26 mouse cellular contexts compared by ENCODE assay signal in the genomic region with DNA sequence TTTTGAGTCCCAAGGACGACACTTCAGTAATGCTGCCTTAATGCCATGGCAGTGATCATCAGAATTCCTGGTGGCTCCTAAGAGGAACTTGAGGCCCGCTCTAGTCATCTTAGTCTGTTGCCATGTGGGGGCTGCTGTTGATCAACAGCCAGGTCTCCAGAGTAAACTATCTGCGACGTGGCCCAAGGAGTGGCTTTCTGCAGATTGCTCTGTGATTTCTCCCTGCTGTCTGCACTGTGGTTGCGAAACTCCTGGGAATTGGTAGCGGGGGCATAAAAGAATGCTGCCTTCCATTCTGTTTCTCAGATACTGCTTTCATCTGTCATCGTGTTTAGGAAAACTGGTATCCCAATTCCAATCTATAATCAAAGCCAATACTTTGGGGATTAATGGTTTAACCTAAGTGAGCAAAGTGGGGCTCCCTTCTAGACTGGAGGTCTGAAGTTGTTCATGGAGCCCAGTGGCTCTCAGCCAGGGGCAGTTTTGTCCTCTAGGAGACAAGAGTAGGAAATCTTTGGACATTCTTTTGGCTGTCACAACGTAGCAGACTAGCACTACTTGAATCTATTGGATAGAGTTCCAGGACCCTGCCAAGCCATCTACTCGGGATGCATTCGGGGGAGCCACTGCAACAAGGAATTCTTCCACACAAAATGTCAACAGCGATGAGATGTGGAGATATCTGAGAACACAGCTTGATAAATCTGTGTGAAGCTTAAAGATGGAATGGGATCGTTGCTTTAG. TPM values are rescaled to one million over a fixed set of nuclear protein-coding genes. Genes with fewer than 3 reads are reported as not detected.
DNase-seq lines count a peak whose midpoint lies in the region; ATAC-seq and TF ChIP-seq lines count a peak whose summit lies in the region.
"Had no signal": no experiment of that assay in that cellular context is flagged by ENCODE, and none has a peak within 500 bp of the region (broad histone marks: within the 10 kb centered on the region; RNA-seq: fewer than 3 reads in every experiment).

No protein-coding gene starts in this region.

- no peak for DNase-seq in lung, adult 2 months
- peak; percentile 78 for DNase-seq in lung, postnatal 0 days (ENCODE audit: low spot score)
- peak; percentile 22 for DNase-seq in lung, postnatal 36 days
- no peak for DNase-seq in T-cell, adult 2 months (ENCODE audit: low spot score)
- DNase-seq in heart, adult 11 months: no peak
- DNase-seq: adrenal gland, postnatal 10 days; adrenal gland, postnatal 36 days; cerebellum, adult 11 months; cerebellum, adult 2 months; cerebellum, postnatal 10 days; cerebellum, postnatal 36 days; embryo, embryonic 11 days; gastrocnemius, postnatal 25 days; heart, adult 2 months; heart, postnatal 14 days; heart, postnatal 4 days had no signal

- no peak for TF ChIP-seq CTCF in lung, adult 2 months (IDR thresholded peaks at IDR 0.05; ENCODE audit: insufficient read depth, low read length)
- TF ChIP-seq CTCF in lung, postnatal 0 days (IDR thresholded peaks at IDR 0.05): no peak

- no peak overlapping the region for H3K4me2 ChIP-seq in lung, embryonic 15.5 days
- H3K4me2 ChIP-seq in lung, postnatal 0 days (replicated peaks; ENCODE audit: low read depth, low read length): no peak overlapping the region
- H3K4me2 ChIP-seq: embryonic facial prominence, embryonic 13.5 days; forebrain, embryonic 12.5 days; forebrain, embryonic 15.5 days; heart, embryonic 13.5 days; hindbrain, embryonic 15.5 days had no signal

- H3K9me3 ChIP-seq in lung, embryonic 15.5 days: no peaks in the 10 kb centered on the region
- H3K9me3 ChIP-seq in lung, postnatal 0 days (ENCODE audit: low read length): no peaks in the 10 kb centered on the region
- H3K9me3 ChIP-seq: embryonic facial prominence, embryonic 10.5 days; embryonic facial prominence, embryonic 13.5 days; forebrain, embryonic 12.5 days; forebrain, embryonic 15.5 days; heart, embryonic 10.5 days; heart, embryonic 13.5 days; hindbrain, embryonic 15.5 days had no signal

- H3K27ac ChIP-seq in lung, embryonic 15.5 days: peak overlapping the region; percentile 62
- peak overlapping the region; percentile 51 for H3K27ac ChIP-seq in lung, postnatal 0 days (ENCODE audit: low read length)
- H3K27ac ChIP-seq: embryonic facial prominence, embryonic 10.5 days; embryonic facial prominence, embryonic 13.5 days; forebrain, embryonic 12.5 days; forebrain, embryonic 15.5 days; heart, adult 2 months; heart, embryonic 10.5 days; heart, embryonic 13.5 days; hindbrain, embryonic 15.5 days had no signal

- whole genome bisulfite sequencing in lung, embryonic 15.5 days: 51% methylated on average over 12 of the region's 12 CpGs
- WGBS in lung, adult 2 months: 59% methylated on average over 12 of the region's 12 CpGs
- 47% methylated on average over 12 of the region's 12 CpGs for WGBS in lung, postnatal 0 days

- TF ChIP-seq EP300 in lung, postnatal 0 days (IDR thresholded peaks at IDR 0.05): no peak

- no peak overlapping the region for H3K9ac ChIP-seq in lung, embryonic 15.5 days
- H3K9ac ChIP-seq in lung, postnatal 0 days (replicated peaks; ENCODE audit: low read depth): no peak overlapping the region
- H3K9ac ChIP-seq: embryonic facial prominence, embryonic 13.5 days; forebrain, embryonic 12.5 days; forebrain, embryonic 15.5 days; heart, embryonic 13.5 days; hindbrain, embryonic 15.5 days had no signal

- no peak for TF ChIP-seq POLR2A in lung, adult 2 months (IDR thresholded peaks at IDR 0.05; ENCODE audit: borderline replicate concordance, extremely low read depth, low read depth, low read length)

- no peaks in the 10 kb centered on the region for H3K36me3 ChIP-seq in lung, embryonic 15.5 days
- no peaks in the 10 kb centered on the region for H3K36me3 ChIP-seq in lung, postnatal 0 days (ENCODE audit: insufficient read depth, low read length)
- H3K36me3 ChIP-seq: embryonic facial prominence, embryonic 13.5 days; heart, embryonic 10.5 days; heart, embryonic 13.5 days had no signal

- ATAC-seq in lung, embryonic 15.5 days (ENCODE audit: borderline replicate concordance, extremely low read depth, low FRiP score, low TSS enrichment): peak; percentile 52; the same call in 1 of the 2 replicates
- peak; percentile 58 for ATAC-seq in lung, postnatal 0 days
- no peak for ATAC-seq in megakaryocyte progenitor cell, adult 5-6 weeks (replicated peaks; ENCODE audit: poor library complexity)
- ATAC-seq: forebrain, embryonic 15.5 days had no signal

- no peak overlapping the region for H3K4me3 ChIP-seq in lung, embryonic 15.5 days
- no peak overlapping the region for H3K4me3 ChIP-seq in lung, adult 2 months (replicated peaks; ENCODE audit: extremely low read depth, low read depth, low read length)
- no peak overlapping the region for H3K4me3 ChIP-seq in lung, postnatal 0 days (ENCODE audit: low read depth, low read length)
- H3K4me3 ChIP-seq: embryonic facial prominence, embryonic 10.5 days; embryonic facial prominence, embryonic 13.5 days; erythroblast, embryonic 14.5 days; forebrain, embryonic 12.5 days; forebrain, embryonic 15.5 days; heart, adult 2 months; heart, embryonic 10.5 days; heart, embryonic 13.5 days; hindbrain, embryonic 15.5 days had no signal

- H3K27me3 ChIP-seq in lung, embryonic 15.5 days: no peaks in the 10 kb centered on the region; the same call in 1 of the 2 replicates
- no peaks in the 10 kb centered on the region for H3K27me3 ChIP-seq in lung, postnatal 0 days (replicated peaks; ENCODE audit: insufficient read depth, low read length)
- H3K27me3 ChIP-seq: embryonic facial prominence, embryonic 13.5 days; forebrain, embryonic 12.5 days; forebrain, embryonic 15.5 days; hindbrain, embryonic 15.5 days had no signal

- H3K4me1 ChIP-seq in lung, embryonic 15.5 days: peaks cover 17% of the 10 kb centered on the region
- H3K4me1 ChIP-seq in lung, adult 2 months (ENCODE audit: control insufficient read depth, insufficient read depth, low read length): no peaks in the 10 kb centered on the region
- H3K4me1 ChIP-seq in lung, postnatal 0 days (ENCODE audit: insufficient read depth, low read depth, low read length): no peaks in the 10 kb centered on the region
- H3K4me1 ChIP-seq: embryonic facial prominence, embryonic 10.5 days; embryonic facial prominence, embryonic 13.5 days; forebrain, embryonic 12.5 days; forebrain, embryonic 15.5 days; heart, embryonic 13.5 days; hindbrain, embryonic 15.5 days had no signal

RNA-seq across cellular contexts. Expression of gene Mapre3, which starts 11.5 kb away (rescaled TPM):
- 19.4 and 21.7 TPM in 2 replicates for polyA plus RNA-seq in lung, embryonic 15.5 days (2015; fragmentation: Nextera tagmentation; extraction: Ambion mirVana)
- 66.2 and 81.8 TPM in 2 replicates for polyA plus RNA-seq in lung, adult 2 months (2012; rRNA removed)
- 23.2 and 27.2 TPM in 2 replicates for polyA plus RNA-seq in lung, postnatal 0 days (2015; fragmentation: Nextera tagmentation; extraction: Ambion mirVana)
- 0.27 TPM in 1 of 2 replicates, not detected in the other for total RNA-seq in megakaryocyte progenitor cell, adult 5-6 weeks (2015)
- not detected in 2 replicates for total RNA-seq in megakaryocyte progenitor cell, adult 5-6 weeks (2017)

Comparison
In these comparisons a context has a peak if more than half of its experiments do, and no peak if none do; other contexts are left out.
1. DNase-seq: peak in lung, postnatal 0 days (single experiment) and lung, postnatal 36 days (single experiment); none in lung, adult 2 months (single experiment), T-cell, adult 2 months (single experiment) and heart, adult 11 months (single experiment).